Mouse (Mus musculus): Measurements from ENCODE around the gene Usp10.

Usp10 gene

DNA sequence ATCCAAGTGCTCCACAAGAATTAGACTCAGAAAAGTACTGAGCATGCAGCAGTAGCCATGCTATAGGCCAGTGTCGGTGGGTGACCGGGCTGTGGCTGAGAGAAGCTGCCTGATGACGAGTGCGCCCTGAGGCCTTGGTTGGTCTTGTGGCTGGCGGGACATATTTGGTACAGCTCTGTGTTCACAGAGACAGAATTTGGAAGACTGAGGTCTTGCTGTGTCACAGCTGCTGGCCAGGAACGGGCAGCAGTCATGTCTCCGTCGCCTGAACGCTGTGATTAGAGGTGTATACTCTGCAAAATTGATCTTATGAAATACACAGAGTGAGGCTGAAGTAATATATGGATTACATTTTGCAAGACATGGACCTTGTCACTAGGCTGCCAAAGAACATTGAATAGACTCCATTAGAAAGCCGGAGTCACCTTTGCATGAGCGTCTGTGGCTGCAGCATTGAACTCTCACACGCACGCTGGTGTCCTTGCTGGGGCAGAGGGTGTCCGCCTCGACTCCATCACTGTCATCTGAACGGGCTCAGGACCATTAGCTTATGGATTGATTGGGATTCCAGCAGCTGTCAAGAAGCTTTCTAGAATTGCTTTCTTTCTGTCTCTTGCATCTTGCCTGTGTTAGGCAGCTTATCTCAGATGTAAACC lies 6.2 kb downstream of the Usp10 start:
- no peak for DNase-seq

DNA sequence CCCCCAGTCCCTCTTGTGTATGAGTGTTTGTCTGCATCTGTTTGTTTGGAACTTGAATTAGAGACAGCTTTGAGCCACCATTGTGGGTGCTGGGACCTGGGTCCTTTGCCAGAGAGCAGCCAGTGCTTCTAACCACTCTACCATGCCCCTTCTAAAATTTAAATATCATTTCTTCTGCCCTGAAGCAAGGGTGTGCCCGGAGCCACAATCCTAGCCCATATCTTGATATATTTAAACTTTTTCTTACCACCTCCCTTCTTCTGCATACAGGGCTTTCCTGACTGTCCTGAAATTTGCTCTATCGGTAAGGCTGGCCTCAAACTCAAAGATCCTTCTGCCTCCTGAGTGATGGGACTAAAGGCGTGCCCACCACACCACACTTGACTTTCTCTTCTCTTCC lies 7.3 kb downstream of the Usp10 start:
- DNase-seq, result no peak

DNA sequence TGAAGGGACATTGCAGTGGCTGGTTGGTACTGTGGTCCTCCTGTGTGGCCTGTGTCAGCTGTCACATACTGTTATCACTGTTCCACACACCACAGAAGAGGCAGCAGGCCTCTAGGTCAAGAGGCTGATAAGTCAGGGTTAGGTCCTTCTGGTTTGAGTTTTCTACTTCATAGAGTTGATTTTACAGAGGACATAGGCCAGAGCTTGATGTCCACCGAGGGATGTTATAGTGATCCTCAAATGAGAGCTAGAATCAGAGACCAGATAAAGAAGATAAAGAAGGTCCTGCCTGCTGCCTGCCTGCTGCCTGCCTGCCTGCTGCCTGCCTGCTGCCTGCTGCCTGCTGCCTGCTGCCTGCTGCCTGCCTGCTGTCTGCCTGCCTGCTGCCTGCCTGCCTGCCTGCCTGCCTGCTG lies 8.0 kb downstream of the Usp10 start:
- no peak for DNase-seq

DNA sequence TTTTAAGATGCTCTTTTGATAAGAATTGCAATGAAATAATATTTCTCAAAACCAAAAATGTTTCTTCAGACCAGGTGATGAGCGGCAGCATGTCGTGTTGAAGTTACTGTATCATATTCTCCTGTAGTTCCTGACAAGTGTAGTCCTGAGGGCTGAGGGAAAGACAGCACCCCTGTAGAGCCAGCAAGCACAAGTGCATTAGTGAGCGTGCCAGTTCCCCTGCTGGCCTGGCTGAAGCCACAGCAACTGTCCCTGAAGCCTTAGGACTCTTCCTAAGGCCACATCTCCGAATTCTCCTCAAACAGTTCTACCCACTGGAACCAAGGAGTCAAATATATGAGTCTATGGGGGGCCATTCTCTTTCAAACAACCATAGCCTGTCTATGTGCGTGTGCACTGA lies 13.1 kb downstream of the Usp10 start:
- DNase-seq, result no peak

DNA sequence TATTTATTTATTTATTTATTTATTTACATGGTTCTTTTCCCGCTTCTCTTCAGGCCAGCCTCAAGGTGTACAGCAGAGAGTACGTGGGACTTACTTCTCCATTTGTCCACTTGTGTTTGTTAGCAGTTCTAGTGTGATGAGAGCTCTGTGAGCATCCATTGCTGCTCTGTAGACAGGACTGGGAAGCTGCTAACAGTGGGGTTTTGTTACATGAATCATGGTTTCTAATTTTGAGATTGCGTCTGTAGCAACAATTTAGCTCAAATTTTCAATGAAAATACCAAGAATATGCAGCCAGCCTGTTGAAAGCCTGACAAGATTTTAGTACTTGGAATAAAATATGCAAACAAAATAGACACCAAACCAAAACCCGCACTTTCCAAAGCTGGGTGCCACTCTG lies 15.3 kb downstream of the Usp10 start:
- no peak for DNase-seq

DNA sequence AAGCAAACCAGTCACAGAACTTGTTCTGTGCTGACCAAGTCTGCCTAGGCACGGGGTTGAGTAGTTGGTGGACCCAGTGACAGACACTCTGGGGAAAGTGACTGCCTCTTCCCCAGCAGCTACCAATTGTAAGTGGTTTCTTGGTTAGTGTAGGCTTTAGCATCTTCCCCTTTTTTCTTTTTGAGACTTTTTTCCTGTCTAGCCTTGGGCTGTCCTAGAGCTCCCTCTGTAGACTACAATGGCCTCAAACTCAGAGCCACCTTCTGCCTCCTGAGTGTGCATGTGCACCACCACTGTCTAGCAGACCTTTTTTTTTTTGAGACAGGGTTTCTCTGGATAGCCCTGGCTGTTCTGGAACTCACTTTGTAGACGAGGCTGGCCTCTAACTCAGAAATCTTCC lies 16.3 kb downstream of the Usp10 start:
- DNase-seq, result no peak

DNA sequence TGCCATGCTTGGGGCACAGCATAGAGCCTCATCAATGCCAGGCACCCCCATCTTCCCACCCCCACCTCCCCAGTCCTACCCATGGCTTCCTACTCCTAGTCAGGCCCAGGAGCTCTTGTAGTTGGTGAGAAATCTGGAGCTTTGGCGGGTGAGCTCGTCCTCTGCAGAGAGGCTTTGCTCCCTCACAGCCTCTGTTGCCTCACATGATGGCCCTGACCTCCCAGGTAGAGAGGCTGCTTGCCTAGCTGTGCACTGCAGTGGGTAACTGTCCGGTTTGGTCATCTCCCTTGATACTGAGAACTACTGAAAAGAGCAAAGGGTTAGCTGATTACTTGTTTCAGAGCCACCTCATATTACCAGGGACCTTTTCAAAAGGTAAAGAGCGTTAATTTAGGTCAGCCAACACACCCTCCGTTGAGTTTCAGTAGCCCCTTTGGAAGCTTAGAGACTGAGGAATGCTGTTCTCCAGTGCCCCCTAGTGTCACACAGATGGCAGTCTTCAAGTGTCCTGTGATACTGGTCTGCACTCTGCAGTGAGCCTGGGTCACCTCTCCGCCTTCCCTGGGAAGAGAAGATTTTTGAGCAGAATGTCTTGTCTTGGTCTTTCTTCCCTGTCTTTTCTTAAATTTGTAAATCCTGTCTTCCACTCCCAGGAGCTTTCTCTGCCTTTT lies 17.4 kb downstream of the Usp10 start:
- DNase-seq, result no peak

DNA sequence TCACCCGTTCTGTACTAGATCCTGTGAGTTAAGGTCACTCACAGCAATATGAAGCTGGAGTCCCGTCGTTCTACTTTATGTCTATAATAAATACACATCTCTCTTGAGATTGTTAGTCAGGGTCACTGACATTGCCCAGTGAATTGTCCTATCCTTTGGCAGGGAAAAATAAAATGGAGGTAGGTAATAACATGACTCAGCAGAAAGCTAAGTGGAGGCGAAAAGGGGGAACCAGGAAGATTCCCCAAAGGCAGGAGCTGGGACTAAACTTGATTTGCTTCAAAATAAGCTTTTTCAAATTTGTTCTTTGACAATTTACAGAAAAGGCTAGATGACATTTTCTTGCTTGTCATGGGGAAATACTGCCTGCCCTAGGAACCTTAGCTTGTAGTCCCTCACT lies 21.2 kb downstream of the Usp10 start:
- no peak for DNase-seq

DNA sequence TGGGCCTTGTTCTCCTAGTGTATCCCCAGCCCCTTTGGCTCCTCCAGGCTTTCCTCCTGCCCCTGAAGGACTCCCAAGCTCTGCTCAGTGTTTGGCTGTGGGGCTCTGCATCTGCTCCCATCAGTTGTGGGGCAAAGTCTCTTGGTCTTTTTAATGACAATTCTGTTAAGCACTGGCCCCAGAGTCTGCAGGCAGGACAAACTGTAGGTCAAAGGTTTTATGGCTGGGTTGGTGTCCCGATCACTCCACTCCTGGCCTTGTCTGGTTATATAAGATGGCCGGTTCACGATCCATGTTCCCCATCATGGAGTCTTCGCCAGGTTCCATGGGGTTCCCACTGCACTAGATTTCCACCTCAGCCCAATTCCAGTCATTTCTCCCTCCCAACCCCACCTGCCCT lies 23.5 kb downstream of the Usp10 start:
- no peak for DNase-seq

DNA sequence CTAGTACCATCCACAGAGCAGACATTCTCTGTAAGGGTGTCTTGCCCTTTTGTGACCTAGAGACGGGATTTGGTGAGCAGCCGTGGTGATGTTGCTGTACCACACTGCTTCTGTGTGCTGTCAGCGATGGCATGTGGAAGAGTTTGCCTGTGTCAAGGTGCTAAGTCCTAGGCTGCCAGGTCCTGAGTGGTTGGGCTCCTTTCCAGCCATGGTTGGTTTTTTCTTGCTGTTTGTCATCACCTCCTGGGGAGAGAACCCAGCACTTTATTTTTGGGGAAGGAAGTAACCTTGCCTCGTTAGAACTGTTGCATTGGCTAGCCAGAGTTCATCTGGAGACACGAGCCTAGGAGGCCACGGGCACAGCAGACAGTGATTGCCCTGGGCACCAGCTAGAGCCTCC lies 25.4 kb downstream of the Usp10 start:
- no peak for DNase-seq

DNA sequence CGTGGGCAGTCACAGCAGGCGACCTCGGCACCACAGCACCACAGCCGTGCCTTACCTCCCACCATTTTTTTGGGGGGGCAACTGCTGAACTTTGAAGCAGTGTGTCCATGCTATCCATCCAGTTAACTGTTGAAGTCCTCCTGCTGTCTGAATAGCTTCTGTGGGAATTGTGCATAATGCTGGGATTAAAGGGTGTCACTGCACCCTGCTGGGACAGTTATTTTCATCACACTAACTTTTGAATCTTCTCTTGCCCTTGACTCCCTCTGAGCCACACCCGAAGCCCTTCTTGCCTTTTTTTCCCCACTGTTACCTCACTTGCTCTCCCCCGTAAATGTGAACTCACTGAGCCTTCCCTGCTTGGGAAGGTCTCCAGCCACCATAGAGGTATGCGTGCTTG lies 28.3 kb downstream of the Usp10 start:
- DNase-seq, result no peak

DNA sequence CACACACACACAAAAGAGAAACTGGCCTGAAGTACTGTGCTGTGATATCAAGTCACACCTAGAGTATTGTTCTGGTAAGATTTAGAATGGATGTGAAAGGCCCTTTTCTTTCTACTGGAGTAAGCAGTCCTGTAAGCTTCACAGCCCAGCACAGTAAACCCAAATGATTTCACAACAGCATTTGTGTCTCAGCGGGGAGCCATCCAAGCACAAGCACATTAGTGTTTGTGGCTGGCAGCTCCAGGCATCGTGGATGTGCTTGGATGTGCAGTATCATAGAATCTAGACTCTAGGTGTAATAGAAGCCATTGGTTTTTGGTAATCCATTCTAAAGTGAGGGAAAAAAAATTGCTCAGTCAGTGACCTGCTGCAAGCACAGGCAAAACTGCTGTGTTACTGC lies 29.2 kb downstream of the Usp10 start:
- no peak for DNase-seq

DNA sequence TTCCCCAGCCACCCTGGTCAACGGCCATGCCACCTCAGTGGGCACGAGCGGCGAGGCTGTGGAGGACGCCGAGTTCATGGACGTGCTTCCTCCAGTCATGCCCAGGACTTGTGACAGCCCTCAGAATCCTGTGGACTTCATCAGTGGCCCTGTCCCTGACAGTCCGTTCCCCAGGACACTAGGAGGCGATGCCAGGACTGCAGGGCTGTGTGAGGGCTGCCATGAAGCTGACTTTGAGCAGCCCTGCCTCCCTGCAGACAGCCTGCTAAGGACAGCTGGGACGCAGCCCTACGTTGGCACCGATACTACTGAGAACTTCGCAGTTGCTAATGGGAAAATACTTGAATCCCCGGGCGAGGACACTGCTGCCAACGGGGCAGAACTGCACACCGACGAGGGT lies 31.3 kb downstream of the Usp10 start:
- DNase-seq, result no peak

DNA sequence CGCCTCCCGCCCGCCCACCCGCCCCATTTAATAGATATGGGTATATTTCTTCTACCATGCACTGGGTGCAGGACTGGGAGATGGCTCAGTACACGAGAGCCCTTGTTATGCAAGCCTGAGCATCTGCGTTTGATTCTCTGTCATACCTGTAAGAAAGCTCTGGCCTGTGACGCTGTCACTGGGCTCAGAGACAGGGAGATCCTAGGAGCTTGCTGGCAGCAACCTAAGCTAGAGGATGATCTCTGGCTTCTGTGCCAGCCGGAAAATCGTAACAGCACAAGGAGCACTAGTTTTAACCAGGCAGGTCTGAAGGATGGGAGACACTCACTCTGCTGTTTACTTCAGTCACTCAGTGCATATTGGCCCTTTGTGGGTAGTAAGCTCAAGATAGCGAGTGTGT lies 33.5 kb downstream of the Usp10 start:
- no peak for DNase-seq

DNA sequence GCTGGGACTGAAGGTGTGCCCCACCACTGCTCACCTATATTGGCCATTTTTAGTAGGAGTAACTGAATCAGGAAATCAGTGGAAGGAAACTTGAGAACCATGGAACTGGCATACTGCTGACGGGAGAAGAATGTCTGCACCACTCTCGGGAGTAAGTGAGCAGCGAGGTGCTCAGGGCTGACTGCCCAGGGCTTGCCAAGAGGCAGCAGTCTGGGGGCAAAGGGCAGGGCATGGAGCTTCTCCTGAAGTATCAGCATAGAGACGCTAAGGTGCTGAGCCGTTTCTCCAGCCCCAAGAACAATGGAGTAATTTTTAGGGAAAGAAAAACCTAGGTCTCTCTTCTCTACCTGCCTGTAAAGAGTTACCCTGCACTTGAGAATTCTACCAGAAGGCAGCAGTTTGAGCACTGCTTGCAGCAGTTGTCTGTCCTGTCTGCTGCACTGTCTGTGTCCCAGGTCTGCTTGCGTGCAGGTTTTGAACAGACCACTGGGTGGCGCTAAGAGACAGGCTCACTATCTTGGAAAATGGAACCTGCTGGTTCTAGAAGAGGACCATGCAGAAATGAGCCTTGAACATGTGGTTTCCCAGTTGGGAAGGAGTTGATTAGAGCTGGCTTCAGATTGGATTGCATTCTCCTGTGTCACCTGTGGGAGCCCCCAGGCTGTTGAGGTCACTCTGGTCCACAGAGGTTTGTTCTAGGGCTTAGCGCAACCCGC lies 34.1 kb downstream of the Usp10 start:
- DNase-seq, result peak; percentile 71

DNA sequence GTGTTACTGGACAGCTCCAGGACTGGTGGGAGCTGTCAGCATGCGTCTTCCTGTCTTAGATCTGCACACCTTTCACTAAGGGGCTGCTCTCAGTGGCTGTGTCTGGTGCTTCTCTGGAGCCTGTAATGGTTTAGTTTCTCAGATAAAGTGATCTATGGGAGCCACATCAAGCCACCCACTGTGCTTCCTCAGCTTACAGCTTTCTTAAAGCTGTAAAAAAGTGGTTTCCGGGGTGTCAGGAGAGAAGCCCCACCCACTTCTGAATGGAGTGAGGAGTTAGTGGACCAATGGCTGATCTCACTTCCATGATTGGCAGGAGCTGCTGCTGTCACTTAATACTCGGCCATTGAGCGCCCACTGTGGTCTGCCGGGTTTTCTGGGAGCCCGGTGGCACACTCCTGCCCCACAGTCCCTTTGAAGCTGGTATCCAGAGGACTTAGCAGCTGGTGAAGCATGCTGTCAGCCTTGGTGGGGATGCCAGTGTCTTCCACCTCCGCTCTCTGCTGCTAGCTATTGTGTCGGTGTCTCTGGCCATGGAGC lies 36.2 kb downstream of the Usp10 start:
- DNase-seq, result no peak

DNA sequence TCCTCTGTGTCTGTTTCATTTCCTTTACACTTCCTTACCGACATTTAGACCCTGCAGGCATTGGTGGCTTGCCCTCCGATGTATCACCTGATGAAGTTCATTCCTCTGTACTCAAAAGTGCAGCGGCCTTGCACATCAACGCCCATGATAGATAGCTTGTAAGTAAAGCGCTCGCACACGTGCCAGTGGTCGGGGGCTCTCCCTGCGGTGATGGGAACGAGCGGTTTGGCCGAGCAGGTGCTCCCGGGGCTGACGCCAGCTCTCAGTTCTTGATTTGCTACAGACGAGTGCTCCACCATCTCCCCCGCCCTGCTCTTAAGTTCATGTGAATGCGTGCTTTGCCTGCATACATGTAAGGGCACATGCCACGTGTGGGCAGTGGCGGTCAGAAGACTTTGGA lies 37.5 kb downstream of the Usp10 start:
- DNase-seq, result no peak

DNA sequence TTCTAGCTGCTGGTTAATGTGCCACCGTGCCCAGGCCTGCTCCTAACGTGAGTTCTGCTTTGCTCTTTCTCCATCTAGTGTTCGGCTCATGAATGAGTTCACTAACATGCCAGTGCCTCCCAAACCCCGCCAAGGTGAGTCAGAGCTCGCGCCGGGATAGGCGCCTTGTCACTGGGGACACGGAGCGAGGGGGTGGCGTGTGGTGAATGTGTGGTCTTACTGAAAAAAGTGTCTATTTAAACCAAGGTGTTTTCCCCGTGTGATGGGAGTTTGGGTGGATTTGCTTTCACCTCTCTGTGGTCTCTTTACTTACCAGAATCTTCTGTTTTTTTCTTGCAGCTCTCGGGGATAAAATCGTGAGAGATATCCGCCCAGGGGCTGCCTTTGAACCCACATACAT lies 38.2 kb downstream of the Usp10 start:
- DNase-seq, result peak; percentile 44

DNA sequence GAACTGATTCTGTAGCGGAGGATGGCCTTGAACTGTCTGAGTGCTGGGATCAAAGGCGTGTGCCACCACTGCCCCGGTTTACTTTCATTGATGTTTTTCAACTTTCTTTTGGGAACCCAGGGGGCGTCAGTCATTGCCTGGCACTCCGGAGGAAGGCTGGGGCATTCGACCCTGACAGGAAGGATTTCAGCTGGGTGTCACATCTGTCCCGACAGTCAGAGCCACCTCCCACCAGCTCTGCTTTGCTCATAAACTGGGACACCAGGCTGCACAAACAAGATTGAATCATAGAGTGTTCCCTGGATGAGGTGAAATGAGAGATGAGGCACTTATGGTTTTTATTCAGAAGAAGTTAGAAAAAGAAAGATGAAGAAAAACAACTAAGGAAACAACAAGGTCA lies 42.1 kb downstream of the Usp10 start:
- DNase-seq, result no peak

DNA sequence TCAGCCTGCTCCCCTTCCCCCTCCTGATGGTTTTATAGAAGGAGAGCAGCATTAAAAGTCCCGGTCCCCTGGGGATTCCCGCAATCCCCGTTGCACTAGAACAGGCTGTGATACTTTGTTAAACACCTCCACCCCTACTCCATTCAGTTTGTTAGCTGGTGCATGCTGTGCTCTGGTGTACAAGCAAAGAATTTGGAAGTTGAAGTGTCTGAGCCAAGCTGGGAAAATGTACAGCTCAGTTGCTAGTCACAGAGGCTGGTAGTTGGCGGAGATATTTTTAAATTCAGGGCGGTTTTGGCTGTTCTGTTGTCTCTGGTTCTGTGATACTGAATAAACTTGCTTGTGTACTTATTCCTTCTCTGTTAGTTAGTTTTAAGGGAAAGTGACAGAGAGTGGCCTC lies 42.6 kb downstream of the Usp10 start:
- peak; percentile 43 for DNase-seq

DNA sequence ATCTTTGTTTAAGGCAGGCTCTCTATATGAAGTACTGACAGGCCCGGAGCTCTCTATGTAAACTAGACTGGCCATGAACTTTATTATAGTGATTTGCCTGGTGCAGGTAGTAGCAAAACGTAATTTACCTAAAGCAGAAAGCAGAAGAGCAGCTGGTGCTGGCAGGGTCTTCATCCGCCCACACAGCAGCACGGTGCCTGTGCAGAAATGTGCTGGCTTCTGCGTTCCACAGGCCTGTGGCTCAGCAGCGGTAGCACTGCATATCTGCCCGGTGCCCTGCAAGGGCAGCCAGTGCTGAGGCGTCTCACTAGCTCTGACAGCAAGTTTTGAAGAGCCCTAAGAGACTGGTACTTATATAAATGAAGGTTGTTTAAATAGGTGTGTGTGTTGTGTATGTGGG lies 45.2 kb downstream of the Usp10 start:
- peak; percentile 50 for DNase-seq

DNA sequence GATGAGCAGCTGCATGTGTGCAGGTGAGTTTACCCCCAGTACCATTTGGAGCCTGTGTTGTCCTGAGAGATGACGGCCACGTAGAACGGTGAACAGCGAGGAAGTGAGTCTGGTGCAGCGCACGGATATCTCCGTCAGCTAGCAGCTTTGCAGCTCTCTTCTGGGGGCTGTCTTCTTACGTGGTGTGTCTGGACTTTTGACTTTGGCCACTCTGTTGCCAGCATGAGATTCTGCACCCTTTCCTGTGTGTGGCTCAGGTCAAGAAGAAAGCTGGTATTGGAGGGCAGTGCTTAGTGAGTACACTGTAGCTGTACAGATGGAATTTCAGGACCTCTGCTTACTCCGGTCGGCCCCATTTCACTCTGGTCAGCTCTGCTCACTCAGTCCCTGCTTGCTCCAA lies 47.9 kb downstream of the Usp10 start:
- no peak for DNase-seq

DNA sequence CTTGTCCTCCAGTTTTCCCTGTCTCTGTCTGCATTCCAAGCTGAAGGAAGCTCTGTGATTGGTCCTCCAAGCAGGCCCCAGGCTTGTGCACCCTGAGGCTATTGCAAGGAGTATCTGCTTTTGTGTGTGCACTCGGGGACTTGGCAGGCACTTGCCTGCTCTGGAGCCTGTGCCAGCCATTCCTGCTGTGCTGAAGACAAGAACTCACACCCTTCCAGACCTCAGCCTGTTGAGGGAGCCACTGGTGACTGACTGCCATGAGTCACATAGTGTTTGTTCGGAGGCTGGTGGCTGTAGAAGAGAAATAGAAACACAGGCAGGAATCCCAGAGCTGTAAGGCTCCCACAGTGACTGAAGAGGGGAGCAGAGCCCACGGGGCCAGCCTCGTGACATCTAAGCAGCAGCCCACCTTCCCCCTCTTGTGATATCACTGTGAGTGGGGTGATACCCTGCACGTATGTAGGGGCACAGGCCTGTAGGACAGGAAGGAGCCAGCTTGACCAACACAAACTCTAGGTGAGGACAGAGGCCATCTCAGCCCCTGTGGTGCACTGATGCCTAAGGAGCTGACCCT lies 50.5 kb downstream of the Usp10 start:
- DNase-seq, result peak; percentile 51

DNA sequence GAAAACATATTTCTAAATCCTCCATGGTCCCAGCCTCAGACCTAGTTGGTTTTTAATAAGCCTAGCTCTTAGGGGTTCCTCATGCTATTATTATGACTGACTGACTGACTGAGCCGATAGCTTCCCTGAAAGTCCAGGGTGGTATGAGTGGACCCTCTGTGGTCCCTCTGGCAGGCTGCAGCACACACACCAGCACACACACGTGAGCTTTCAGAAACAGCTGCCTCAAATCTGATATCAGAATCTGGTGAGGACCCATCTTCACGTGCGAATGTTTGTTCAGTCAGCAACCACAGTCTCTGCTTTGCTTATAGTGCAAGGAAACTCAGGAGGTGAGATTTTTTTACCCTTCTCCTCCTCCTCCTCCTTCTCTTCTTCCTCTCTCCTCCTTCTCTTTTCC lies 54.7 kb downstream of the Usp10 start:
- no peak for DNase-seq

Data from right cerebral cortex, postnatal 25 days (tissue).